Mouse (Mus musculus): ENCODE measurements around the gene Epn1. TPM values are rescaled to one million over a fixed set of nuclear protein-coding genes. Genes with fewer than 3 reads are reported as not detected.

Epn1 gene
- polyA plus RNA-seq (2015; fragmentation: Nextera tagmentation; extraction: Ambion mirVana): 45.6 and 48.2 TPM in 2 replicates

GRCm38 (mm10) chr7:5080010-5080751 lies at the start of gene Epn1:
Gene Epn1 (plus strand): TSS chr7:5080235.
- Histone ChIP-seq H3K4me3 (replicated peaks) (peak within 1 kb of the TSS; percentile 90), H3K9ac (peak within 1 kb of the TSS; percentile 98), H3K9me3 (replicated peaks) (no peaks in the 10 kb centered on the region), H3K27ac (peak within 1 kb of the TSS; percentile 95), H3K4me1 (replicated peaks) (peaks cover 71% of the 10 kb centered on the region), H3K27me3 (no peaks in the 10 kb centered on the region), H3K36me3 (peaks cover 72% of the 10 kb centered on the region), H3K4me2 (peak within 1 kb of the TSS; percentile 84)
- DNase-seq (peak; percentile 93), ATAC-seq (ENCODE audit: low read depth) (peak; percentile 90)
- WGBS (ENCODE audit: insufficient replicate concordance): under 1% methylated on average over 79 of the region's 81 CpGs

GRCm38 (mm10) chr7:5030554-5031275 lies 49.3 kb upstream of the Epn1 start:
- WGBS (ENCODE audit: insufficient replicate concordance): 94% methylated on average over 63 of the region's 63 CpGs
- H3K4me2 ChIP-seq: no peak overlapping the region
- no peak overlapping the region for H3K4me3 ChIP-seq (replicated peaks)
- ATAC-seq (ENCODE audit: low read depth): no peak
- peaks cover 31% of the 10 kb centered on the region for H3K9me3 ChIP-seq (replicated peaks)
- DNase-seq: no peak
- peaks cover 87% of the 10 kb centered on the region for H3K36me3 ChIP-seq
- H3K4me1 ChIP-seq (replicated peaks): 0 out of 2 replicates have a peak, but pooled peaks cover 3% of the 10 kb centered on the region
- H3K27ac ChIP-seq: no peak overlapping the region
- no peaks in the 10 kb centered on the region for H3K27me3 ChIP-seq
- no peak overlapping the region for H3K9ac ChIP-seq

DNA sequence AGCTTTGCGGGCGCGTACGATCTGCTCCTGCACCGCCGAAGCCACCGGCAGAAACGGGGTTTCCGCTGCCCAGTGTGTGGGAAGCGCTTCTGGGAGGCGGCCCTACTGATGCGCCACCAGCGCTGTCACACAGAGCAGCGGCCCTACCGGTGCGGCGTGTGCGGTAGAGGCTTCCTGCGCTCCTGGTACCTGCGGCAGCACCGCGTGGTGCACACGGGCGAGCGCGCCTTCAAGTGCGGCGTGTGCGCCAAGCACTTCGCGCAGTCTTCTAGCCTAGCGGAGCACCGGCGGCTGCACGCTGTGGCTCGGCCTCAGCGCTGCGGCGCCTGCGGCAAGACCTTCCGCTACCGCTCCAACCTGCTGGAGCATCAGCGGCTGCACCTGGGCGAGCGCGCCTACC lies 48.5 kb upstream of the Epn1 start:
- peaks cover 84% of the 10 kb centered on the region for H3K36me3 ChIP-seq

DNA sequence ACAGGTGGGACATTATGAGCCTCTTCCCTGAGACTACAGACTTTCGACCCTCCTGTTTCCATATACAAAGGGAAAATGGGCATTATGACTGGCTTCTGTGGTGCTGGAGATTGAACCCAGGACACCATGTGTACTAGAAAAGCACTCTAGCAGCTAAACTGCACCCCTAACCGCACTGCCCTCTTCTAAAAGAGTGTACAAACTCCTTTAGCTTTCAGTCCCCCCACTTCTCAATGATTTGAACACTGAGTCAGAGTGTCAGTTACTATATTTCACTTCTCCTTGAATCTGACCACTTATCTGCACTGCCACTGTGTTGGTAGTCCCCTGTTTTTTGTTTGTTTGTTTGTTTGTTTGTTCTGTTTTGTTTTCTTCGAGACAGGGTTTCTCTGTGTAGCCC lies 46.2 kb upstream of the Epn1 start, which contains the start of gene 4632433K11Rik:
4632433K11Rik (plus strand) TSS at position 301 of the 400 bp plus-strand sequence.
- Histone ChIP-seq H3K4me1 (replicated peaks) (peaks cover 16% of the 10 kb centered on the region), H3K9me3 (replicated peaks) (peaks cover 31% of the 10 kb centered on the region), H3K4me2 (no peak within 1 kb of the TSS), H3K36me3 (peaks cover 66% of the 10 kb centered on the region), H3K27ac (no peak within 1 kb of the TSS), H3K27me3 (no peaks in the 10 kb centered on the region), H3K9ac (no peak within 1 kb of the TSS), H3K4me3 (replicated peaks) (no peak within 1 kb of the TSS)
- ATAC-seq (ENCODE audit: low read depth): no peak
- 69% methylated on average over 3 of the region's 3 CpGs for WGBS (ENCODE audit: insufficient replicate concordance)
- no peak for DNase-seq

More for the DNA sequence above, 48.5 kb upstream of the Epn1 start:
- Histone ChIP-seq H3K4me2 (no peak overlapping the region), H3K9ac (no peak overlapping the region), H3K27ac (no peak overlapping the region), H3K4me1 (replicated peaks) (0 out of 2 replicates have a peak, but pooled peaks cover 3% of the 10 kb centered on the region), H3K9me3 (replicated peaks) (peaks cover 31% of the 10 kb centered on the region), H3K27me3 (no peaks in the 10 kb centered on the region), H3K4me3 (replicated peaks) (no peak overlapping the region)
- 89% methylated on average over 46 of the region's 46 CpGs for WGBS (ENCODE audit: insufficient replicate concordance)
- ATAC-seq (ENCODE audit: low read depth) (no peak), DNase-seq (no peak)

DNA sequence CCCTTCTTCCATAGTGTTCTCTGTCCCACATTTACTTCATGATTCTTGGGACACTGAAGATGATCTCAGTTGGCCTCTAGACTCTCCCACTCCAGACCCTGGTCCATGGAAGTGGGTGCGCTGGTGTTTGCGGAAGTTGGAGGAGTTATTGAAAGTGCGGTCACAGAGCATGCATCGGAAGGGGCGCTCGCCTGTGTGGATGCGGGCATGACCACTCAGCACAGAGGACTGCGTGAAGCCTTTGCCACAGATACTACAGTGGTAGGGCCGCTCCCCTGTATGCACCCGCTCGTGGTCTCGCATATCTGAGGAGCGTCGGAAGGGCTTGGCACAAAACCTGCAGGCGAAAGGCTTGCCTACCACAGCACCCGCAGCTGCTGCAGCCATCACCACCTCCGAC lies 44.4 kb upstream of the Epn1 start:
- no peak for DNase-seq
- Histone ChIP-seq H3K9me3 (replicated peaks) (peaks cover 16% of the 10 kb centered on the region), H3K36me3 (peaks cover 48% of the 10 kb centered on the region), H3K27me3 (no peaks in the 10 kb centered on the region), H3K4me2 (no peak overlapping the region), H3K4me3 (replicated peaks) (no peak overlapping the region), H3K27ac (no peak overlapping the region), H3K9ac (no peak overlapping the region), H3K4me1 (replicated peaks) (peaks cover 27% of the 10 kb centered on the region)
- no peak for ATAC-seq (ENCODE audit: low read depth)
- WGBS (ENCODE audit: insufficient replicate concordance): 89% methylated on average over 17 of the region's 17 CpGs

DNA sequence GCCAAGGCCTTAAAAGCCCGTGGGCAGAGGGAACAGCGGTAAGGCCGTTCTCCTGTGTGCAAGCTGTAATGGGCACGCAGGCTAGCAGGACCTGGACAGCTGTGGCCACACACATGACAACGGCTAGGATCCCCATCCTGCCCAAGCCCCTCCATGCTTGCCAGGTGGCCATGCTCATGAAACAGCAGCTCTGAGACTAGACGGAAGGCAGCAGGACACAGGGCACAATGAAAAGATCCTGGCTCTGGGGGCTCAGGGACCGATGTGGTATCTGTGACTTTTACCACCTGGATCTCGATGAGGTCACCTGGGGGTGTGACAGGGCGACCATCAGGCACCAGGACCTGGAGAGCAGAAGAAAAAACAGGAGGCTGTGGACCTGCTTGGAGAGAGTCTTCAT lies 43.9 kb upstream of the Epn1 start:
- 87% methylated on average over 9 of the region's 9 CpGs for WGBS (ENCODE audit: insufficient replicate concordance)
- peaks cover 43% of the 10 kb centered on the region for H3K36me3 ChIP-seq
- no peak overlapping the region for H3K4me3 ChIP-seq (replicated peaks)
- no peaks in the 10 kb centered on the region for H3K27me3 ChIP-seq
- peaks cover 27% of the 10 kb centered on the region for H3K4me1 ChIP-seq (replicated peaks)
- DNase-seq: no peak
- no peak for ATAC-seq (ENCODE audit: low read depth)
- no peak overlapping the region for H3K27ac ChIP-seq
- H3K9ac ChIP-seq: no peak overlapping the region
- H3K4me2 ChIP-seq: no peak overlapping the region
- peaks cover 11% of the 10 kb centered on the region for H3K9me3 ChIP-seq (replicated peaks)

GRCm38 (mm10) chr7:5037026-5037425 lies 43.0 kb upstream of the Epn1 start:
- H3K4me1 ChIP-seq (replicated peaks): peaks cover 27% of the 10 kb centered on the region
- no peak for DNase-seq
- H3K27me3 ChIP-seq: no peaks in the 10 kb centered on the region
- H3K9me3 ChIP-seq (replicated peaks): peaks cover 3% of the 10 kb centered on the region; the same call in 1 of the 2 replicates
- H3K9ac ChIP-seq: no peak overlapping the region; the same call in 1 of the 2 replicates
- ATAC-seq (ENCODE audit: low read depth): no peak
- peaks cover 34% of the 10 kb centered on the region for H3K36me3 ChIP-seq
- H3K4me3 ChIP-seq (replicated peaks): no peak overlapping the region
- 83% methylated on average over 7 of the region's 7 CpGs for WGBS (ENCODE audit: insufficient replicate concordance)
- no peak overlapping the region for H3K27ac ChIP-seq
- H3K4me2 ChIP-seq: no peak overlapping the region

DNA sequence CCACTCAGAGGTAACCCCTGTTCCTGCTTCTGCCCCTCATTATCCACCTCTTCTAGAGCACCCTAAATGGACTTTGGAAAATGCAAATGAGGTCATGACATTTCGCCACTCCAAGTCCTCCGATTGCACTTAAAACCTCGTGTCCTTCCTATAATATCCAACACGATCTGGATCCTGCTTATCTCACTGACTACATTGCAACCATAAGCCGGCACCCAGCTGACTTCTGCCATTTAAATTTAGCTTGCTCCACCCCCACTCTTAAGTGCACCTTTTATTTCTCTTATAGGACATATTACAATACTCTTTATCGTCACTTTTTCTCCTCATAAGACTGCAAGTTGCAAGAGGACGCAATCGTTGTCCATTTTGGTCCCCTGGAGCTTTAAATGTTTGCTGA lies 42.6 kb upstream of the Epn1 start:
- WGBS (ENCODE audit: insufficient replicate concordance): 70% methylated on average over 8 of the region's 8 CpGs
- DNase-seq: no peak
- peak overlapping the region; percentile 76 for H3K9ac ChIP-seq

DNA sequence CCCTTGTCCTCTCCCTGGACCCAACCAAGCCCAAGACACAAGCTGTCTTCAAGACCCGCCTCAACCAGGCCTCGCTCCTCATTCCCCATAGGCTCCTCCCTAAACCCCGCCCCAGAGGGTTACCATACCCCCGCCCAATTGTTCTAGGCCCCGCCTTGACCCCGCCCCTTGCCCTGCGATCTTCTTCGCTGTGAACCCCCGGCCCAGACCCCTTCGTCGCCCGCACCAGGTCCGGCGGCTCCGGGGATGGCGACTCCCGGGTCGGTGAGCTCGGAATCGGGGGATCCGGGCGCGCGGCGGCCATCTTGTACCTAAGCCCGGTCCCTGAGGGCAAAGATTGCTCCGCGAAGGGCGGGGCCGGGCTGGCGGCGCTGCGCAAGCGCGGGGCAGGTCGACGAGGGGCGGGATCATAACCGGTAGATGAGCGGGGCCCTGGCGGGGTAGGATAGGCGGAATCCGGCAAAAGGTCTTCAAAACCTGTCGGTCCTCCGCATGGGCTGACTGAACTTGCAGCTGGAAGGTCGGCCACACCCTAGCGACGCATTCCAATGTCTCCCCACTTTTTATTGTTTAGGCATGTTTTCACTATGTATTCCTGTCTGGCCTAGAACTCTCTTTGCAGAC lies 41.8 kb upstream of the Epn1 start, which contains the start of gene Zfp784:
Zfp784 (minus strand) TSS at position 338 of the 624 bp plus-strand sequence.
- peaks cover 27% of the 10 kb centered on the region for H3K4me1 ChIP-seq (replicated peaks)
- H3K27me3 ChIP-seq: no peaks in the 10 kb centered on the region
- ATAC-seq (ENCODE audit: low read depth) (peak; percentile 98), DNase-seq (peak; percentile 92)
- peaks cover 22% of the 10 kb centered on the region for H3K36me3 ChIP-seq
- no peaks in the 10 kb centered on the region for H3K9me3 ChIP-seq (replicated peaks)
- peak within 1 kb of the TSS; percentile 88 for H3K27ac ChIP-seq
- WGBS (ENCODE audit: insufficient replicate concordance): under 1% methylated on average over 48 of the region's 48 CpGs
- H3K9ac ChIP-seq: peak within 1 kb of the TSS; percentile 76
- peak within 1 kb of the TSS; percentile 75 for H3K4me2 ChIP-seq
- H3K4me3 ChIP-seq (replicated peaks): peak within 1 kb of the TSS; percentile 74

More for the DNA sequence above, 42.6 kb upstream of the Epn1 start:
- Histone ChIP-seq H3K4me3 (replicated peaks) (peak overlapping the region; percentile 74), H3K27me3 (no peaks in the 10 kb centered on the region), H3K27ac (peak overlapping the region; percentile 88), H3K4me2 (peak overlapping the region; percentile 75), H3K4me1 (replicated peaks) (peaks cover 27% of the 10 kb centered on the region), H3K36me3 (peaks cover 30% of the 10 kb centered on the region), H3K9me3 (replicated peaks) (no peaks in the 10 kb centered on the region)
- no peak for ATAC-seq (ENCODE audit: low read depth)

DNA sequence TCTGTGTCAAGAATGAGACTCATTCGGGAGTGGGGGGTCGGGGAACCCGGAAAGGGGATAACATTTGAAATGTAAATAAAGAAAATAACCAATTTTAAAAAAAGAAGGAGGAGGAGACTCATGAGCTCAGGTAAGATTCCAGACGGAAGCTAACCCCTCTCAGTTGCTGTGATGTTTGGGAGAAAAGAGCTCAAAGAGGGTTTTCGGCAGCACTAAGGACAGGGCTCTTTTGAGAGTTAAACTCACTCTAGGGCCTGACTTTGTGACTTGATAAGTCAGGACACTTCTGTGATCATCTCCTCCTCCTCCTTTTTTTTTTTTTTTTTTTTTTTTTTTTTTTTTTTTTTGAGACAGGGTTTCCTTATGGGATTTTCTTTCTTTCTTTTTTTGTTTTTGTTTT lies 41.1 kb upstream of the Epn1 start:
- Histone ChIP-seq H3K9ac (peak overlapping the region; percentile 76), H3K27ac (peak overlapping the region; percentile 88), H3K4me2 (peak overlapping the region; percentile 75), H3K27me3 (no peaks in the 10 kb centered on the region), H3K36me3 (peaks cover 15% of the 10 kb centered on the region; the same call in 1 of the 2 replicates), H3K9me3 (replicated peaks) (no peaks in the 10 kb centered on the region), H3K4me3 (replicated peaks) (peak overlapping the region; percentile 74), H3K4me1 (replicated peaks) (peaks cover 27% of the 10 kb centered on the region)
- ATAC-seq (ENCODE audit: low read depth): no peak
- DNase-seq: no peak
- WGBS (ENCODE audit: insufficient replicate concordance): 31% methylated on average over 5 of the region's 5 CpGs

DNA sequence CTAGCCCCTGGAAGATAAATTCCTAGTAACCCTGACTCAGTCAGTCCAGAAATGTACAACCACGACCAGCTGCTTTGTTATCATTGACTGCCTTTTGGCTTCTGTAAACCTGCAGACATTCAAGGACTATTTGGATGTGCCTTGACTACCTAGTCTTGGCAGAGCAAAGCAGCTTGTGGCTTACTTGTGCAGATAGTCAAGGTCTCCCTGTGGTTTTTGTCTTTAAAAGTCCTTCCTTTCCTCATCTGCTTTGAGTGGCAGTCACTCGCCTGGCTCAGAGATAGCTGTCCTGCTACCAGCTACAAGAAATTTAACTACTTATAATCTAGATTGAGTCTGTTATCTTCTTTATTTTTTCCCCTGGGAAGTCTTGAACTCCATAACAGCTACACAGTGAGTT lies 35.1 kb upstream of the Epn1 start:
- 24% methylated on average over 2 of the region's 2 CpGs for WGBS (ENCODE audit: insufficient replicate concordance)
- Histone ChIP-seq H3K4me2 (no peak overlapping the region), H3K4me3 (replicated peaks) (no peak overlapping the region), H3K36me3 (no peaks in the 10 kb centered on the region), H3K27me3 (peaks cover 15% of the 10 kb centered on the region), H3K9me3 (replicated peaks) (no peaks in the 10 kb centered on the region), H3K9ac (no peak overlapping the region), H3K27ac (no peak overlapping the region), H3K4me1 (replicated peaks) (peaks cover under 1% of the 10 kb centered on the region; the same call in 1 of the 2 replicates)
- DNase-seq (no peak), ATAC-seq (ENCODE audit: low read depth) (no peak)

All from liver, embryonic 13.5 days (tissue).